8 mouse cellular contexts compared by ENCODE assay signal in the genomic region with DNA sequence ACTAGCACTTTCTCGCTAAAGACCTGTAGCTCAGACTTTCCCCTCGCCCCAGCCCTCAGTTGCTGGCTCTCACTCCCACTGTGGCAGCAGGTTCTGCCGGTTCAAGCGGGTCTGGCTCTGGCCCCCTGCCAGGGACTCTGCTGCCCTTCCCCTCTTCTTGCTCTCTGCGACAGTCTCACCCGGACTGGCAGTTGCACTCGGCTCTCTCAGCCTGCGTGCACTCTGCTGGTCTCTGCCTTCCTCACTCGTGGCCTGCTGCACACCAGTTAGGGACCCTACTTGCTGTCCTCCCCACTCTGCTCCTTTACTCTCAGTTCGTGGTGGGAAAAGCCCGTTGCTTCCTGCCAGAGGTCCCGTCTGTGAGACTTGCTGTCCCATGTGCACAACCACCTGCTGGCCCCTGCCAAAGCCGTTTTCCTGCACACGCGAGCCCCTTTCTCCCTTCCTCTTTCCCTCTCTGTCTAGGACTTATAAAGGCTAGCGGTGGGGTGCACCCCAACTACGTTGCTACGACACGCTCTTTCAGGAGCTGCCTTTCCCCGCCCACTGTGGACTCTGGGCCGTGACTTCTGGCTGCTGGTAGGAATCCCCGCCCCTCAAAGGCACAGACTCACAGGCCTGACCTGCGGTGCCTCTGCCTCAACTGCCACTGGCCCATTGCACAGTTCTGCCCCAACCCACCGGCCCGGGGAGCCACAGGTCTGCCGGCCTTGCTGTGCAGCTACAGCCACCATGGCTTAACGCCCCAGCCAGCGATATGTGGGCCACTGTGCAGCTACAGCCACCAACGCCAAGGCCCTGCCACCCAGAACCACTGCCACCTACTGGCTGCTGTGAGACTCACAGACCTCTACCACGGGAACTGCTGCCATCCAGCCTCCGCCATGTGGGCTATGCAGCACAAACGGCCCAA. TPM values are rescaled to one million over a fixed set of nuclear protein-coding genes. Genes with fewer than 3 reads are reported as not detected.
DNase-seq lines count a peak whose midpoint lies in the region; ATAC-seq and TF ChIP-seq lines count a peak whose summit lies in the region.

No protein-coding gene starts in this region.

- peak; percentile 88 for ATAC-seq in embryonic facial prominence, embryonic 15.5 days (ENCODE audit: insufficient number of reproducible peaks, low FRiP score, low TSS enrichment, low read depth)
- ATAC-seq in limb, embryonic 13.5 days (ENCODE audit: low FRiP score, low read depth) = peak; percentile 94
- peak; percentile 97 for ATAC-seq in midbrain, embryonic 15.5 days (replicated peaks)

- H3K36me3 ChIP-seq in embryonic facial prominence, embryonic 15.5 days = peaks cover 3% of the 10 kb centered on the region; the same call in 1 of the 2 replicates
- H3K36me3 ChIP-seq in limb, embryonic 13.5 days = peaks cover 6% of the 10 kb centered on the region
- no peaks in the 10 kb centered on the region for H3K36me3 ChIP-seq in midbrain, embryonic 15.5 days (replicated peaks)

- TF ChIP-seq CTCF in bone marrow, adult 2 months (IDR thresholded peaks at IDR 0.05; ENCODE audit: control insufficient read depth, insufficient read depth, low read length) = peak; percentile 97

- no peaks in the 10 kb centered on the region for H3K9me3 ChIP-seq in embryonic facial prominence, embryonic 15.5 days (replicated peaks)
- no peaks in the 10 kb centered on the region for H3K9me3 ChIP-seq in limb, embryonic 13.5 days
- H3K9me3 ChIP-seq in midbrain, embryonic 15.5 days = no peaks in the 10 kb centered on the region

- DNase-seq in 3T3-L1 (ENCODE audit: low read depth, low spot score) = peak; percentile 52
- DNase-seq in heart, adult 8-10 months (ENCODE audit: low spot score) = peak; percentile 88
- DNase-seq in kidney, adult 9 months = peak; percentile 95
- peak; percentile 81 to 90 for DNase-seq in spleen, adult 18-20 months

- peaks cover 2% of the 10 kb centered on the region; the same call in 1 of the 2 replicates for H3K4me1 ChIP-seq in bone marrow, adult 2 months (ENCODE audit: control insufficient read depth, insufficient read depth, low read length)
- peaks cover 16% of the 10 kb centered on the region; the same call in 1 of the 2 replicates for H3K4me1 ChIP-seq in embryonic facial prominence, embryonic 15.5 days
- H3K4me1 ChIP-seq in limb, embryonic 13.5 days = peaks cover 11% of the 10 kb centered on the region
- H3K4me1 ChIP-seq in midbrain, embryonic 15.5 days = peaks cover 11% of the 10 kb centered on the region

- H3K4me2 ChIP-seq in embryonic facial prominence, embryonic 15.5 days (replicated peaks) = peak overlapping the region; percentile 89
- H3K4me2 ChIP-seq in limb, embryonic 13.5 days (replicated peaks) = peak overlapping the region; percentile 88
- peak overlapping the region; percentile 82 for H3K4me2 ChIP-seq in midbrain, embryonic 15.5 days

- H3K9ac ChIP-seq in embryonic facial prominence, embryonic 15.5 days = peak overlapping the region; percentile 35
- H3K9ac ChIP-seq in limb, embryonic 13.5 days = peak overlapping the region; percentile 63
- peak overlapping the region; percentile 57 for H3K9ac ChIP-seq in midbrain, embryonic 15.5 days

- H3K27ac ChIP-seq in bone marrow, adult 2 months (ENCODE audit: control insufficient read depth, insufficient read depth, low read depth, low read length, poor library complexity) = peak overlapping the region; percentile 65
- H3K27ac ChIP-seq in embryonic facial prominence, embryonic 15.5 days (replicated peaks) = peak overlapping the region; percentile 86
- H3K27ac ChIP-seq in limb, embryonic 13.5 days = peak overlapping the region; percentile 77
- H3K27ac ChIP-seq in midbrain, embryonic 15.5 days = no peak overlapping the region

- peak; percentile 68 for TF ChIP-seq POLR2A in bone marrow, adult 2 months (IDR thresholded peaks at IDR 0.05; ENCODE audit: borderline replicate concordance, control insufficient read depth, low read depth, low read length)

- peak overlapping the region; percentile 74 for H3K4me3 ChIP-seq in bone marrow, adult 2 months (replicated peaks; ENCODE audit: control insufficient read depth, low read depth, low read length)
- peak overlapping the region; percentile 55 for H3K4me3 ChIP-seq in embryonic facial prominence, embryonic 15.5 days (replicated peaks)
- peak overlapping the region; percentile 50 for H3K4me3 ChIP-seq in limb, embryonic 13.5 days
- peak overlapping the region; percentile 48 for H3K4me3 ChIP-seq in midbrain, embryonic 15.5 days

- WGBS in bone marrow, adult 2 months = 1% methylated on average over 32 of the region's 32 CpGs
- WGBS in embryonic facial prominence, embryonic 15.5 days = 2% methylated on average over 32 of the region's 32 CpGs
- WGBS in limb, embryonic 13.5 days = under 1% methylated on average over 32 of the region's 32 CpGs
- WGBS in midbrain, embryonic 15.5 days = under 1% methylated on average over 32 of the region's 32 CpGs

- H3K27me3 ChIP-seq in embryonic facial prominence, embryonic 15.5 days = no peaks in the 10 kb centered on the region
- H3K27me3 ChIP-seq in limb, embryonic 13.5 days = no peaks in the 10 kb centered on the region
- H3K27me3 ChIP-seq in midbrain, embryonic 15.5 days (replicated peaks) = no peaks in the 10 kb centered on the region

RNA-seq across cellular contexts. Expression of a gene that starts 20.3 kb away (rescaled TPM):
- polyA plus RNA-seq in bone marrow, adult 2 months (2011; ENCODE audit: insufficient read depth, insufficient read length, low replicate concordance, missing spikeins) = 10.3 and 20.5 TPM in 2 replicates
- 17.9 and 19.4 TPM in 2 replicates for polyA plus RNA-seq in embryonic facial prominence, embryonic 15.5 days (2015; fragmentation: Nextera tagmentation; extraction: Ambion mirVana)
- 1 to 10 TPM; 4.5 to 8.9 (median 6.3) TPM for total RNA-seq in heart, adult 8-10 months (2022)
- 29.1 and 30.3 TPM in 2 replicates for polyA plus RNA-seq in limb, embryonic 13.5 days (2015; fragmentation: Nextera tagmentation; extraction: Ambion mirVana)
- polyA plus RNA-seq in midbrain, embryonic 15.5 days (2015; fragmentation: Nextera tagmentation; extraction: Ambion mirVana) = 32.4 and 39.2 TPM in 2 replicates
